Mouse (Mus musculus): ENCODE results near the gene H2-Q2.
"Not testable (repeated sequence)": the region's sequence is repeated elsewhere in the genome, so short reads cannot be mapped to it uniquely, and the experiment has no call there.

GRCm38 (mm10) chr17:35304921-35305320 lies 37.1 kb upstream of the H2-Q2 start:
- TF ChIP-seq POLR2AphosphoS5 (IDR thresholded peaks at IDR 0.05; ENCODE audit: borderline replicate concordance, low read depth, low read length); TAL1 (IDR thresholded peaks at IDR 0.05; ENCODE audit: low read length); USF1 (IDR thresholded peaks at IDR 0.05; ENCODE audit: low read depth, low read length): not testable (repeated sequence)
